Mouse (Mus musculus): ENCODE measurements around the gene Katnal1. TPM values are rescaled to one million over a fixed set of nuclear protein-coding genes. Genes with fewer than 3 reads are reported as not detected.
A peak's percentile ranks its signal among the peaks of the same experiment; 100 is the strongest.

The Katnal1 gene
- polyA plus RNA-seq, 1 experiment from 2014 or later: 42.3 TPM

DNA sequence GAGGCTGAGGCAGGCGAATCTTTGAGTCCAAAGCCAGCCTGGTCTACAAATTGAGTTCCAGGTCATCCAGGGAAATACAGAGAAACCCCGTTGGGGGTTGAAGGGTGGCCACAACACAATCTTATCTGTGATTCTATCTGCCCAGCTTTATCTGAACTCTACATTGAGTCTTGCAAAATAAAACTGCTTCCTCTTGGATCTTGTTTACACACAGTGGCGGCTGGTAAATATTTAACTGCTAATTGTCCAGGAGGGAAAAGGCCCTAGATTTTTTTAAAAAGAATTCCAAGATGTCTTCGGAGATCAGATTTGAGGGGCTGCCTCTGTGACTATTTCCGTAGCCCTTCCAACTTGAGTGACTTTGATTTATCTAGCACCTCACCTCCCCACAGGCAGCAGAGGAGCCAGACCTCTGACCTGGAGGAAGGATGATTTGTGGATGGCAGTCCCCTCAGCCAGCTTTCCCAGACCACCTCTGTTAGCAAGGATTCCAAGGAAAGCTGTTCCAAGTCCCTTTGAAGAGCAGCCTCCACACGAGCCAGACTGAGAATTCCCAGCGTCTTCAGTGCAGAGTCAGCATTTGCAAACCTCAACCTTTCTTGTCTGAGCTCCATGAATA is 39.9 kb upstream of the Katnal1 start:
- Histone ChIP-seq H3K4me1 (ENCODE audit: control insufficient read depth, insufficient read depth, low read length) (peaks cover 4% of the 10 kb centered on the region; the same call in 1 of the 2 replicates), H3K9me3 (ENCODE audit: control insufficient read depth, low read length) (no peaks in the 10 kb centered on the region), H3K27me3 (ENCODE audit: control insufficient read depth, insufficient read depth, low read length) (no peaks in the 10 kb centered on the region), H3K4me2 (ENCODE audit: low read depth, low read length) (no peak overlapping the region), H3K4me3 (ENCODE audit: low read depth, low read length) (no peak overlapping the region), H3K9ac (replicated peaks; ENCODE audit: low read depth, low read length) (no peak overlapping the region), H3K36me3 (ENCODE audit: control insufficient read depth, insufficient read depth, low read length) (no peaks in the 10 kb centered on the region), H3K27ac (ENCODE audit: low read depth, low read length) (no peak overlapping the region)
- no peak for ATAC-seq (ENCODE audit: low read depth)
- 62% methylated on average over 7 of the region's 7 CpGs for WGBS

DNA sequence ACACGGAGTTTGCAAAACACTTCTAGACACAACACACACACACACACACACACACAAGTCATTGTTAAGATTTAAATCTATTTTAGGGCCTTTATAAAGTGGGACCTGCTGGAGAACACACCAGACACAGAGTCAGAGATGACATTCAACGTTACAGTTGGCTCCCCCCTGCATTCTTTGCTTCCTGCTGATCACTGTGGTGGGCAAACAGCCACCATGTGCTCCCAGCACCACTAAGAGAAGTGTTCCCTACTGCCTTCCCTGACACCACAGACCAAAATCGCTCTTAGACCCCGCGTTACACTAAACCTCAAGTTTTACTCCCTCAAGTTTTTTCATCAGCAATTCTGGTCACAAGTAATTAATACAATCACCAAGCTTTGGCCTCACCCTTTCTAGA is 39.1 kb upstream of the Katnal1 start:
- Histone ChIP-seq H3K36me3 (ENCODE audit: control insufficient read depth, insufficient read depth, low read length) (no peaks in the 10 kb centered on the region), H3K9ac (replicated peaks; ENCODE audit: low read depth, low read length) (no peak overlapping the region), H3K27me3 (ENCODE audit: control insufficient read depth, insufficient read depth, low read length) (no peaks in the 10 kb centered on the region), H3K4me2 (ENCODE audit: low read depth, low read length) (no peak overlapping the region), H3K4me1 (ENCODE audit: control insufficient read depth, insufficient read depth, low read length) (peaks cover 4% of the 10 kb centered on the region; the same call in 1 of the 2 replicates), H3K9me3 (ENCODE audit: control insufficient read depth, low read length) (no peaks in the 10 kb centered on the region), H3K27ac (ENCODE audit: low read depth, low read length) (no peak overlapping the region), H3K4me3 (ENCODE audit: low read depth, low read length) (no peak overlapping the region)
- whole genome bisulfite sequencing: 76% methylated on average over 5 of the region's 5 CpGs
- no peak for ATAC-seq (ENCODE audit: low read depth)

DNA sequence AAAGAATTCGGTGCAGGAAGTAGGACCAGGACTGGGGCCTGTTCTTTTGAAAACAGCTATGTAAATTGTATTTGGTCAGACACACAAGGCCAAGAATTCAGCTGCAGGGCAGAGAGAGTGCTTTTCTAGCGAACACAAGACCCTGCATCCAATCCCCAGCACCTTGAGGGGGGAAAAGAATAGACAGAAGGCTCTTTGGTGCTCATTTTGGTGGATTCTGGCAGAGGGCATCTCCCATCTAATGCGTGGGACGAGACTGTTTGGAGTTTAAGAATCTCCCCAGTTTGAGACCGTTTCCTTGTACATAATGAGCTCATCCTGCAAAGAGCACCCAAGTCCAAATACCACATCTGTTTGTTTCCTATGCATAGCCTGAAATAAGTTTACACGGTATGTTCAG is 37.3 kb upstream of the Katnal1 start:
- ATAC-seq (ENCODE audit: low read depth): no peak
- Histone ChIP-seq H3K9ac (replicated peaks; ENCODE audit: low read depth, low read length) (no peak overlapping the region), H3K9me3 (ENCODE audit: control insufficient read depth, low read length) (no peaks in the 10 kb centered on the region), H3K36me3 (ENCODE audit: control insufficient read depth, insufficient read depth, low read length) (no peaks in the 10 kb centered on the region), H3K27me3 (ENCODE audit: control insufficient read depth, insufficient read depth, low read length) (no peaks in the 10 kb centered on the region), H3K4me3 (ENCODE audit: low read depth, low read length) (no peak overlapping the region), H3K27ac (ENCODE audit: low read depth, low read length) (peak overlapping the region; percentile 44; the same call in 1 of the 2 replicates), H3K4me1 (ENCODE audit: control insufficient read depth, insufficient read depth, low read length) (peaks cover 4% of the 10 kb centered on the region; the same call in 1 of the 2 replicates), H3K4me2 (ENCODE audit: low read depth, low read length) (no peak overlapping the region)
- 58% methylated on average over 6 of the region's 6 CpGs for WGBS

DNA sequence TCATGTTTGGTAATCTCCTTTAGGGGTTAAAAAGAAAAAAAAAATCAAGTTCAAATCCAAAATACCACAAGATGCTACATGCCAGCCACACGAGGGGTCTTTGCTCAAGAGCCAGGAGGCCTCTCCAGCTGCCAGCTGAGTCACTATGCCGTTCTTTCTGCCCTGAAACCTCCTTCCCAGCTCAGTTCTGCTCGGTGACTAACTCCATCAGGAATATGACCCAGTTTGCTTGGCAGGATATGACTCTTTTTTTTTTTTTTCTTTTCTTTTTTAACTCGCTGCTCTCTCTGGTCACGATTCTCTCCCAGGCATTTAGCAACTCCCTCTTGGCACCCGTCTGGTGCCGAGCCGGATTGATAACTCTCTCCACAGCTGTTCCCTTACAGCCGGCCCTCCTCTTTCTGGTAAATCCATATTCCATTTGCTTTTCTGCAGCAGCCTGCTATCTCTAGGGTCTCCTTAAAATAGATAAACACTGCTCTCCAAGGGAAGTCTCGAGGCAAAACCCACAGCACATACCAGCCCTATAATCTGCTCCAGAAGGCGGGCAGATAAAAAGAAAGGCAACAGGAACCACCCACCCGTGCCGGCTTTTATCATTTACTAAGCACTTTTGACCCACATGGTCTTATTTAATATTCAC is 36.7 kb upstream of the Katnal1 start:
- Histone ChIP-seq H3K27ac (ENCODE audit: low read depth, low read length) (peak overlapping the region; percentile 44; the same call in 1 of the 2 replicates), H3K4me2 (ENCODE audit: low read depth, low read length) (no peak overlapping the region), H3K9ac (replicated peaks; ENCODE audit: low read depth, low read length) (no peak overlapping the region), H3K36me3 (ENCODE audit: control insufficient read depth, insufficient read depth, low read length) (no peaks in the 10 kb centered on the region), H3K27me3 (ENCODE audit: control insufficient read depth, insufficient read depth, low read length) (no peaks in the 10 kb centered on the region), H3K9me3 (ENCODE audit: control insufficient read depth, low read length) (no peaks in the 10 kb centered on the region), H3K4me1 (ENCODE audit: control insufficient read depth, insufficient read depth, low read length) (peaks cover 4% of the 10 kb centered on the region; the same call in 1 of the 2 replicates), H3K4me3 (ENCODE audit: low read depth, low read length) (no peak overlapping the region)
- ATAC-seq (ENCODE audit: low read depth): peak; percentile 70
- WGBS: 15% methylated on average over 13 of the region's 13 CpGs

DNA sequence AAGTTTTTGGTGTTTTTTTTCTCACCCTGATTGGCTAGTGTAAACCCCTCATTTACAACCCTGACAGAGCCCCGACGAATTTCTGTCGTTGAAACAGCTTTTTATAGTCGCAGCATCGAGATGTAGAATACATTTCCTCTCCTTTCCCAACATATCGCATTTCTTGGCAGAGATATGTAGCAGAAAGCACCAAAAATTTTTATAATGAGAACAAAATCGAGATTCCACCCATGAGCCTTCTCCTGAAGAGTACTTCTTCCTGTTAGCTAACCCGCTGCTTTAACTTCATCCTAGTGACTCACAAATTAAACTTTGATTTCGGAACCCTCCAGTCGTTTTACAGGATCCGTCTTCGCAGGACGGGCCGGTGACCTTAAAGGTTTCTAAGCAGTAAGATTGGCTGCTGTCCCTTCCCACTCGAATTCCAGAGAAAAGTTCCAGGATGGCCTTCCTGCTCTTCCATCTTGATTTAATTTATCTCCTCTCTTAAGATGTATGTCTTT is 36.0 kb upstream of the Katnal1 start:
- H3K4me2 ChIP-seq (ENCODE audit: low read depth, low read length): no peak overlapping the region
- H3K36me3 ChIP-seq (ENCODE audit: control insufficient read depth, insufficient read depth, low read length): no peaks in the 10 kb centered on the region
- WGBS: 76% methylated on average over 15 of the region's 15 CpGs
- no peak overlapping the region for H3K9ac ChIP-seq (replicated peaks; ENCODE audit: low read depth, low read length)
- H3K4me1 ChIP-seq (ENCODE audit: control insufficient read depth, insufficient read depth, low read length): peaks cover 4% of the 10 kb centered on the region; the same call in 1 of the 2 replicates
- H3K27ac ChIP-seq (ENCODE audit: low read depth, low read length): peak overlapping the region; percentile 44; the same call in 1 of the 2 replicates
- no peaks in the 10 kb centered on the region for H3K9me3 ChIP-seq (ENCODE audit: control insufficient read depth, low read length)
- ATAC-seq (ENCODE audit: low read depth): no peak
- no peaks in the 10 kb centered on the region for H3K27me3 ChIP-seq (ENCODE audit: control insufficient read depth, insufficient read depth, low read length)
- no peak overlapping the region for H3K4me3 ChIP-seq (ENCODE audit: low read depth, low read length)

DNA sequence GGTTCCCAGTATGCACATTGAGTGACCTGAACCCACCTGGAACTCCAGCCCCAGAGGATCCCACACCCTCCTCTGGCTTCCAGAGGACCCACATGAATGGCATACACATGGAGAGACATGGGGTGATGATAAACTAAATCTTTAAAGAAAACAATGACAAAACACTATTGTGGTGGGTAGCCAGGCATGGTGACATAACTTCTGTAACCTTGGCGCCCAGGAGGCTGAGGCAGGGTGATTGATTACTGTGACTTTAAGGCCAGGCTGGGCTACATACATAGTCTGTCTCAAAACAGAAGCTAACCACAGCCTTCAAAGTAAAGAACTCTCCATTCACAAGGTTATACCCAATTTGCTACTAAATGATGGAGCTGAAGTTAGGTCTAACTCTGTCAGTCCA is 35.1 kb upstream of the Katnal1 start:
- no peaks in the 10 kb centered on the region for H3K36me3 ChIP-seq (ENCODE audit: control insufficient read depth, insufficient read depth, low read length)
- ATAC-seq (ENCODE audit: low read depth): no peak
- peaks cover 8% of the 10 kb centered on the region; the same call in 1 of the 2 replicates for H3K4me1 ChIP-seq (ENCODE audit: control insufficient read depth, insufficient read depth, low read length)
- 71% methylated on average over 1 of the region's 1 CpGs for WGBS
- no peak overlapping the region for H3K4me2 ChIP-seq (ENCODE audit: low read depth, low read length)
- H3K27ac ChIP-seq (ENCODE audit: low read depth, low read length): no peak overlapping the region
- H3K4me3 ChIP-seq (ENCODE audit: low read depth, low read length): no peak overlapping the region
- H3K27me3 ChIP-seq (ENCODE audit: control insufficient read depth, insufficient read depth, low read length): no peaks in the 10 kb centered on the region
- H3K9ac ChIP-seq (replicated peaks; ENCODE audit: low read depth, low read length): no peak overlapping the region
- H3K9me3 ChIP-seq (ENCODE audit: control insufficient read depth, low read length): no peaks in the 10 kb centered on the region

DNA sequence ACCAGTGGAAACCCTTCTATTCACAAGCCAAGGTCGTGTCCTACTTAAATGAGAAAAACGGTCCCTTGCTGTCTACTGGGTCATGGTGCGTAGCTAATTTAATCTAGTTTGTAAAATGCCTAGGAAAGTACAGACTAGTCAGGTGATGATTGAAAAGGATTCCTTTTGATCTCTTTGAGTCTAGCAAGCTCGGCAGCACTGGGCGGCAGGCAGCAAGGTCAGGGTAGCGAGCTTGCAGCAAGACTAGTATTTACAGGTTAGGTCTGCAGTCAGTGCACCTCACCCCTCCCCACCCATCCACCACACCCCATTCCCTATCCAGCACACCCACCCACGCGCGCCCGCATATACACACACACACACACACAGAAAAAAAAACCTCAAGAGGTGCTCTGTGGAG is 31.1 kb upstream of the Katnal1 start:
- Histone ChIP-seq H3K9me3 (ENCODE audit: control insufficient read depth, low read length) (no peaks in the 10 kb centered on the region), H3K4me3 (ENCODE audit: low read depth, low read length) (no peak overlapping the region), H3K27ac (ENCODE audit: low read depth, low read length) (no peak overlapping the region), H3K4me1 (ENCODE audit: control insufficient read depth, insufficient read depth, low read length) (0 out of 2 replicates have a peak, but pooled peaks cover 6% of the 10 kb centered on the region), H3K27me3 (ENCODE audit: control insufficient read depth, insufficient read depth, low read length) (no peaks in the 10 kb centered on the region), H3K9ac (replicated peaks; ENCODE audit: low read depth, low read length) (no peak overlapping the region), H3K4me2 (ENCODE audit: low read depth, low read length) (peak overlapping the region; percentile 86; the same call in 1 of the 2 replicates), H3K36me3 (ENCODE audit: control insufficient read depth, insufficient read depth, low read length) (no peaks in the 10 kb centered on the region)
- no peak for ATAC-seq (ENCODE audit: low read depth)
- 64% methylated on average over 10 of the region's 10 CpGs for WGBS

DNA sequence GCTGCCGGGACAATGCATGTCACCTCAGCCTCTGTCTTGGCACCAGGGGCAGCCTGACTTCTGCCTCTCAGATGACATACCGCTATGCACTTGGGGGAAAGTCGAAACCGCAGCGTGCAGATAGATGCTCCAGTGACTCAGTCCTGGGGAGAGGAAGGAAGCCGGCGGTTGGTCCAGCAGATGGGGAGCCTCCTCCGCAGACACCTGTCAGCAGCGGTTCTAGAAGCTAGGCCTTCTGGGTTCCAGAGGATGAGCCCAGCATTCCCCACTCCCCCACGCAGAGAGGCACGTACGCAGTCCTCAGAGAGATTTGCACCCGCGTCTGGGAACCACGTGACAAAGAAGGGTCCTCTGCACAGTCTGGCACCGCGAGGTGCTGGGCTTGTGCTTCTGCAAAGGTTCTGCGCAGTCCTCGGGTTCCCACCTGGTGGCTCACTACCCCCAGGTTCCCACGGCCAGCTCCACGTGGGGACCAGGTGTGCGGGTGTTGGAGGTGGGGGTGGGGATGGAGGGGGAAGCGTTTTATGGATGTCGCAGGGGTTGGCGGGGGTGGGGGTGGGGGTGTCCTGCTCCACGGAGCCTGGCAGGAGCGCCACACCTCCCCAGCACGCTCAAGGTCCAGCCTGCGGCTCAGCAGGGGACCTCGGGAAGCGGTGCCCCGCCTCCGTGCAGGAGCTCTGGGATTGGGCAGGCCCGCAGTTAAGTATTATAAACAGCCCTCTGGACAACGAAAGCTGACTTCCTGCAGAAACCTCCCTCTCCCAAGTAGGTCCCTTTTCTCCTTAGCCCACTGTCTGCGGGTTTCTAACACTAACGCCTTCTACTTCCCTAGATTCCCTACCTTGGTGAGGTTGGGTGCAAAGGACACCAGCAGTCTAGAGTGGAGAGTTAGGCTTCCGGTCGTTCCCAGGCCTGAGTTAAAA is 30.2 kb upstream of the Katnal1 start:
- ATAC-seq (ENCODE audit: low read depth): peak; percentile 85; the same call in 1 of the 2 replicates
- WGBS: under 1% methylated on average over 39 of the region's 39 CpGs

More for the DNA sequence above, 30.2 kb upstream of the Katnal1 start:
- Histone ChIP-seq H3K4me1 (ENCODE audit: control insufficient read depth, insufficient read depth, low read length) (0 out of 2 replicates have a peak, but pooled peaks cover 6% of the 10 kb centered on the region), H3K27ac (ENCODE audit: low read depth, low read length) (no peak overlapping the region), H3K4me3 (ENCODE audit: low read depth, low read length) (peak overlapping the region; percentile 32), H3K9me3 (ENCODE audit: control insufficient read depth, low read length) (no peaks in the 10 kb centered on the region), H3K4me2 (ENCODE audit: low read depth, low read length) (peak overlapping the region; percentile 86), H3K36me3 (ENCODE audit: control insufficient read depth, insufficient read depth, low read length) (no peaks in the 10 kb centered on the region), H3K9ac (replicated peaks; ENCODE audit: low read depth, low read length) (peak overlapping the region; percentile 41), H3K27me3 (ENCODE audit: control insufficient read depth, insufficient read depth, low read length) (no peaks in the 10 kb centered on the region)

Data from neural tube, embryonic 14.5 days (tissue).